Mouse (Mus musculus): ENCODE measurements around the gene Psen2.

Gene Psen2

DNA sequence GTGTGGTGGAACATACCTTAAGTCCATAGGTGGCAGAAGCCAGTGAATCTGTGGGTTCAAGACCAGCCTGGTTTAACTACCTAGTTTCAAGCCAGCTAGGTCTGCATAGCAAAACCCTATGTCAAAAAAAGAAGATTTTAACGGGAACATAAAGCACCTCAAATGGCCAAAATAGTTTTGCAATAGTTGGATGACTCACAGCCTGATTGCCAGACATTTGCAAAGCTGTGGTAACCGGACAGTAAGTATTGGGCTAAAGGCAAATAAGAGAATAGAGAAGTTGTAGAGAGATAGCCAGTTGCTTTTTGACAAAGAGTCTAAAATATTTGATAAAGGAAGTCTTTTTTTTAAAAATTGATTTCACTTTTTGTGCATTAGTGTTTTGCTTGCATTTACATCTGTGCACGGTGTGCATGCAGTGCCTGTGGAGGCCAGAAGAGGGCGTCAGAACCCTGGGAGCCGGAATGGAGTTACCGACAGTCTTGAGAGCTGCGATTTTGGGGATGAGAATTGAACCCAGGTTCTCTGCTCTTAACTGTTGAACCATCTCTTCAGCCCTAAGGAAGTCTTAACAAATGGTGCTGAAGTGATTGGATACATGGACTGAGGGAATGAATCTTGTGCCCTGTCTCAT lies at the start of gene Psen2:
TSS of gene Psen2 (minus strand) at position 75 of the 634 bp plus-strand sequence.
- no peak for DNase-seq (ENCODE audit: low spot score)

DNA sequence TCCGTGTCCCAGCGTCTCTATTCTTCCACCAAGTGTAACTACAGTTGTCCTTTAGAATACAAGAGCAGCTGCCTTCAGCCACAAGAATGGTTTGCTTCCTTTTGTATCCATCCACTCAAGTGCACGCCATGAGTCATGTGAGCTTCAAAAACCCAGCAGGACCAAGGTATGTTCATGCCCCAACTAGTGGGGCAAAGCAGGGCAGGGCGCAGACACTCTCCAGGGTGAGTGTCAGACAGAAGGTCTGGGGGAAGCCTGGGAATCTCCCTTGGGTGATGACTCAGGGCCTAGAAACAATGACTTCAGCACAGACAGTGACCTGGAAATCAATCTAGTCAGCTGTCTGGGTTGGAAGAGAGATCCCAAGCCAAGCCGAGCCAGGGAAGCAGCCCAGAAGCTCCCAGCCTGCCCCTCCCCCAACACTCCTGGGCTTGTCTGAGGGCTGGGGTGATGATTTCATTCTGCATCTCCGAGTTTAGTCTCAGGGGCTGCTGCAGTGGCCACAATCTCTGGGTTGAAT lies 49.6 kb upstream of the Psen2 start:
- DNase-seq (ENCODE audit: low spot score): peak; percentile 26

GRCm38 (mm10) chr1:180312286-180312685 lies 49.0 kb upstream of the Psen2 start:
- DNase-seq (ENCODE audit: low spot score): no peak

- DNase-seq (ENCODE audit: low spot score): no peak
Measured at GRCm38 (mm10) chr1:180308897-180309296, 45.7 kb upstream of the Psen2 start.

GRCm38 (mm10) chr1:180307661-180308060 lies 44.4 kb upstream of the Psen2 start:
- no peak for DNase-seq (ENCODE audit: low spot score)

GRCm38 (mm10) chr1:180306889-180307288 lies 43.7 kb upstream of the Psen2 start:
- no peak for DNase-seq (ENCODE audit: low spot score)

- no peak for DNase-seq (ENCODE audit: low spot score)
Measured at GRCm38 (mm10) chr1:180303600-180303999, 40.4 kb upstream of the Psen2 start.

GRCm38 (mm10) chr1:180302253-180303120 lies 39.2 kb upstream of the Psen2 start:
- DNase-seq (ENCODE audit: low spot score): no peak

DNA sequence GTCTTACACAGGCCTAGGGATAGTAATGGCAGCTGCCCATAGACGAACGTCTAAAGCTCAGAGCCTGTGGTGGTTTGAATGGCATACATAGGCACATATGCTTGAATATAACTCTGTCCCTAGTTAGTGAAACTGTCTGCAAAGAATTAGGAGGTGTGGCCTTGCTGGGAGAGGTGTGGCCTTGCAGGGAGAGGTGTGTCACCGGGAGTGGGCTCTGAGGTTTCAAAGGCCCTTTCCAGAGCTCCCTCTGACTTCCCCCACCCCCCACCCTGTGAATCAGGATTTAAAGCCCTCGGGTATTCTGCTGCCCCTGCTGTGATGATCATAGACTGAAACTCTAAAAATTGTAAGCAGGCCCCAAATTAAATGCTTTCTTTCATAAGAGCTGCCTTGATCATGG lies 37.8 kb upstream of the Psen2 start:
- no peak for DNase-seq (ENCODE audit: low spot score)

- no peak for DNase-seq (ENCODE audit: low spot score)
Measured at GRCm38 (mm10) chr1:180300292-180300691, 37.1 kb upstream of the Psen2 start.

DNA sequence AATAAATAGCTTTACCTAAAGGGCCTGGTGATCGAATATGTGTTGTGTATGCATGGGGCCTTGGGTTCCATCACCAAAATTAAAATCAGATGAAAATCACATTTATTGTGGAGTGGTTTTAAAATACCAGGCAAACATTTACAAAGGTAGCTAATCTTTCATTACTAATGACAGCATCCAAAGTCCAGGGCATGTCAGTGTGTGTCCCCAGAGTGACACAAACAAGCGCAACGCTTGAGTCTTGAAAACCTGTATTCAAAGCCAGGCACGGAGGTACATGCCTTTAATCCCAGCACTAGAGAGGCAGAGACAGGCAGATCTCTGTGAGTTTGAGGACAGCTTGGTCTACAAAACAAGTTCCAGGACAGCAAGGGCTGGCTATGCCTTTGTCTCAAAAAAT lies 36.5 kb upstream of the Psen2 start:
- DNase-seq (ENCODE audit: low spot score): no peak

DNA sequence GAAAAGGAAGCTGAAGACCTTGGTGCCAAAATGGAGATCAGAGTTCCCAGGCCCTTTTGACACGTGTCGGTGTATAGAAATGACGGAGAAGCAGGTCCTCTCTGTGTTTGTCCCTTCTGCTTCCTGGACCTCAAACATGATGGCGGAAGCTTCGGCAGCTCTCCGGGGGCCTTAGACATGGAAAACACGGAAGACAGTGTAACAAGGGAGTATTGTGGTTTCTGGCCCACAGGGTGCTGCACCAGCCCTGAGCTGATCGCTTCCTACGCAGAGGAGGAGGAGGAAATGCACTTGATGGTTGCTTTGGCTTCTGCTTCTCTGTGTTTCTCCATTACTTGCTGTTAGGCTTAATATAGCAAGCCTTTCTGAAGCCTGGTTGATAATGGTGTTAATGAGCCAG lies 32.9 kb upstream of the Psen2 start:
- DNase-seq (ENCODE audit: low spot score): no peak

DNA sequence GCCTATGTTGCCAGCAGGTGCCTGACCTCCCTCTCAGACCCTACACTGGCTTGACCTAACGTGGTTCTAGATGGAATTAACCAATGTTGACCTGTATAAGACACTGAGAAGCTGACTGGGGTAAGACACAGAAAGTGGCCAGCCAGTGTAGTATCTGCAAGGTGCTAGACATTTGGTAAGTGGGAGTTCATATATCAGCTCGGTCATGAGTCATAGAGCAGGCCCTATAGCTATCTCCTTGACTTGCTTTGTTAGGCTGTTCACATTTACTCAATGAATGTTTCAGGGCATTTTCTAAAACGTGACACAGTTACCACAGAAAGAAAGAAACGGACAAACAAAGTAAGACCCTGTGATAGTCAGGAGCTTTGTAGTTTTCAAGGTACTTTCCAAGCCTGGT lies 27.1 kb upstream of the Psen2 start:
- no peak for DNase-seq (ENCODE audit: low spot score)

DNA sequence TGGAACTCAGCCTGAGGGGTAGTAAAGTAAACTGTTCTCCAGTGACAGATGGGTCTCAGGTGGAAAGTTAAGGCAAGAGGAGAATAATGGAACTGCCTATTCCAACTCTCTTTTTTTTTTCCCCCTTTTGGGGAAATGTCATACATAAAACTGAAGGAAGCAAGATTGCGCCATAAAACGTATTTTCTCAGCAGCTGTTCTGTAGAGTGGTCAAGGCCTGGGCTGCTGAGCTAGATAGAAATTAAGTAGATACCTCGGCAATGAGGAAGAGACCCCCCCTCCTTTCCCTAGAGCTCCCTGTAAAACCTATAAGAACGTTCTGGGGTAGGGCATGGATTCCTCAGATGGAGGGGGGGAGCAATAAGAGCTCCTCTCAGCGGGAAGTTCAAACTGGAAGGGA lies 26.6 kb upstream of the Psen2 start:
- DNase-seq (ENCODE audit: low spot score): no peak

DNA sequence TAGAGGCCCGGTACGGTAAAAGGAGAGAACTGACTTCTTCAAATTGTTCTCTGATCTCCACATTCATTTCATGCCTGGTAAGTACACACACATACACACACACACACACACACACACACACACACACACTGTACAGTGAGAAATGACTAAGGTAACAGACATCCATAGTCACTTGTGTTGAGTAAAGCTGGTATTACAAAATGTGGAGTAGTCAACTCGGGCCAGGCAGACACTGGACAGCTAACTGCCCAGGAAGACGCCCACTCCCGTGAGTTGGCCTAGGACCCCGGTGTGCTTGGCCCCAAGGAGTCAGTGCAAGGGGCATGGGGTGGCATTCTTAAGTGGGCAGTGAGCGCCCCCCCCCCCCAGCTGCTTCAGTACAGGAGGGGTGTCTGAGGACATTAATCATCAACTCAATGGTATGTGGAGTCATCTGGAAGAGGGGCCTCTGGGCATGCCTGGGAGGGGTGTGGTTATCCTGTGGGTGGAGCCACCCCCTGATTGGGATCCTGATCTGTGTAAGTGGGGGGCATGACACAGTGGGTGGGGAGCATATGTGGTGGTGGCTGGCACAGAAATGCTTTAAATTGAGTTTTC lies 25.7 kb upstream of the Psen2 start:
- no peak for DNase-seq (ENCODE audit: low spot score)

- no peak for DNase-seq (ENCODE audit: low spot score)
Measured at GRCm38 (mm10) chr1:180288227-180288626, 25.0 kb upstream of the Psen2 start.

DNA sequence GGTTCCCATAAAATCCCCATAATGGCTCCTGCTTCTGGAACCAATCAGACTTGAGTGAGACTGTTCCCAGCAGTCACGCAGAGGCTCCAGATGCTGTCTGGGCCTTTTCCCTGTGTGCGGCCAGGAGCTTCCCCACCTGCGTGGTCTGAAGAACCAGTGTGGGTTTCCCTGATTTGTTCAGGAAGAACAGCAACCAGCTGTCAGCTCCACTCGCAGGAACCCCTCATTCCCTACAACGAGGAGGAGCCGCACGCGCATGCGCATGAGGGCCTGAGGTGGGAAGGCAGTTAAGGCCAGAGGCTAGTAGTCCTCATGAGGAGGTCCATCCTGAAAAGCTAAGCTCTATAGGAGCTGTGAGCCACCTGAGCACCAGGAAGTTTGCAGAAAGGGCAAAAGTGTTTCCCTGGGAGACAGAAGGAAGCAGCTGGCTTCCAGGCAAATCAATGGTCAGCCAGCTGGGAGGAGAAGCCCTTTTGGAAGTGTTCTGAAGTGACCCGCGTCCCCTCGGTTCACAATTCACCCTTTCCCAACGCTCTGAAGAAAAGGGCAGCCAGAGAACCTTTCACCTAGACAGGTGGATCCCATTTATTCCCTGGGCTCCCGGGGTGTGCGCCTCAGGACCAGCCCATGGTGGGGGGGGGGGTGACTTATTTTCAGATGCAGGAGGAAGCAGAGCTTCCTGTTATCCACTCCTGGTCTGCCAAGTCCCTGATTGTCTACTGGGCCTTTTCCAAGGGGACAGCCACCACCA lies 23.0 kb upstream of the Psen2 start:
- DNase-seq (ENCODE audit: low spot score): no peak

DNA sequence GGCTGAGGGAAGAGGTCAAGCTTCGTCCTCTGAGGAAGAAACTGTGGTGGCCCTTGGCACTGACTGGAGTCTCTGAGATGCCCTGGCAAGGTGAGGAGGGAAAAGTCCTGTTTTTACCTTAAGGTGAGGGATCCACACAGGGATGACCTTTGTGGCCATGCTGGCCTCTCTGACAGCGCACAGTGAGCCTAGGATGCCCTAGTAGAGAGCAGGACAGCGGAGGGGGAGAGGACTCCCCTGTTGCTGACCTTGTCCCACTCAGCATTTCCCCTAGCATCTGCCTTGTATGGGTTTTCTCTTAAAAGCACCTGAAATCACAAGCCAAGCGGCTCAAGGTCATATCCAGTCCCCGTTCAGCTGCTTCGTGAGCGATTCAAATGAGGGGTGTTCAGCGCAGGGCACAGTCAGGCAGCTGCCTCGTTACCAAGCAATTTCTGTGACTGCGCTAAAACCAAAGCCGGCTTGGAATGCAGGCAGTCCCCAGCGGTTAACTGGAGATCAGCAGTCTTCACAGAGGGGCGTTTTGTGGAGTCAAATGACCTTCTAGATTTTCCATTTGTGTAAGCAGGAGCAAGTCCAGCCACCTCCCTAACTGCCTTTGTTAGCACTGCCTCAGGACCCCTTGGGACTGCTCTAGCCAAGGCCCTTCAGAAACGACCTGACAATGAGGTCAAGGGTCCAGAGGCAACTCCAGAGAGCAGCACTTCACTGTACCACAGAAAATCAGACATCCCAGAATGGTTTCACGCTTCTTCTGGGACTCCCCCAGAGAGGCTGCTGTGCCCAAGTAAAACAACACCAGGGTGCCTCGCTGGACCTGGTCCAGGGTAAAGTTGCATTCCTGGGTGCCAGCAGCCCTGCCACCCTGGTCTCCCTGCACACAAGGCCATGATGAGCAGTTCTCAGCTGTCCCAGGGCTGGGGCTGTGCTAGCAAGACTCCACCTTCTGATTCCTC lies 20.9 kb upstream of the Psen2 start:
- DNase-seq (ENCODE audit: low spot score): no peak

- DNase-seq (ENCODE audit: low spot score): no peak
Measured at GRCm38 (mm10) chr1:180282581-180282980, 19.3 kb upstream of the Psen2 start.

DNA sequence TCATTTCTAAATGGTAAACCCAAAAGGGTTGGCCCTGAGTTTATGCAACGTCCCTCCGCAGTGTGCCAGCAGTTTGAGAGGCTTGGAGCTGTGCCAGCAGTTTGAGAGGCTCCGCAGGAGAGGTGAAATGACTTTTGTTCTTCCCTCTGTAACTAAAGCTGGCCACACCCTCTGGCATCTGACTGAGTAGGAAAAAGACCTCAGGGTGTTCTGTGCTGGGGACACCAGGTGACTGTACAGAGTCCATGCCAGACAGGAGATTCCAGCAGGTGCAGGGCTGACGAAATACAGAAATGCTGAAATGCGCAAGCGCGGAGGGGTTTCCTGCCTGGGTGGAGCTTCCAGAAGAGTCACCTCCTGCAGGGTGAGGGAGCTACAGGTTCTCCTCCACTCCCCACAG lies 16.4 kb upstream of the Psen2 start:
- DNase-seq (ENCODE audit: low spot score): peak; percentile 29

DNA sequence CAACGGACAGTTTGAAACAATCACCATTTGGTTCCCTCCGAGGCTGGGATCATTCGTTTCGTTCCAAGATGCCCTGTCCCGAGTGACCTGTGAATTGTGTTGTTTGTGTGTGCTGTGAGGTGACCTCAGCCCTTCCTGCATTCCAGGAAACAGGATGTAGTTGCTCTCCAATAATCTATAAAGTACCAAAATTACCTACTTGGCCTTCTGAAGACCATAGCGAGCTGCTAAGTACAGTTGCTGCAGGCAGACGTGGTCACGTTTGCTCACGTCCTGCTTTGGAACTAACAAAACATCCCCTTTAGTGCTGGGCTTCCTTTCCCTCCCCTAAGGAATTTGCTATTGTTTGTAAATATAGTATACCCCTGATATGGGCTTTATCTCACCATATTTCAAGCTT lies 14.3 kb upstream of the Psen2 start:
- no peak for DNase-seq (ENCODE audit: low spot score)
